Mouse (Mus musculus) heart, adult 11 months (tissue): ENCODE data around the gene Efhd2.

ENCODE experiments used
- DNase-seq: peaks from one replicate; pipeline ENCODE4 v3.0.0; 2022

Gene Efhd2

GRCm38 (mm10) chr4:141879074-141879473 is 4.4 kb upstream of the Efhd2 start:
- DNase-seq, result no peak

GRCm38 (mm10) chr4:141878621-141879020 is 3.9 kb upstream of the Efhd2 start:
- no peak for DNase-seq

- DNase-seq, result no peak
Observed at GRCm38 (mm10) chr4:141875481-141876108, 875 bp upstream of the Efhd2 start.

- peak; percentile 94 for DNase-seq
Observed at GRCm38 (mm10) chr4:141874111-141874600, 564 bp downstream of the Efhd2 start.

GRCm38 (mm10) chr4:141872977-141873376 is 1.7 kb downstream of the Efhd2 start:
- peak; percentile 98 for DNase-seq

GRCm38 (mm10) chr4:141871909-141872308 is 2.8 kb downstream of the Efhd2 start:
- peak; percentile 98 for DNase-seq

- DNase-seq, result peak; percentile 95
Observed at GRCm38 (mm10) chr4:141871333-141871725, 3.4 kb downstream of the Efhd2 start.

- peak; percentile 99 for DNase-seq
Observed at GRCm38 (mm10) chr4:141870666-141871332, 3.9 kb downstream of the Efhd2 start.

GRCm38 (mm10) chr4:141869436-141870215 is 5.1 kb downstream of the Efhd2 start:
- DNase-seq, result peak; percentile 94

- DNase-seq, result peak; percentile 94
Observed at GRCm38 (mm10) chr4:141868051-141868450, 6.7 kb downstream of the Efhd2 start.

GRCm38 (mm10) chr4:141867498-141867897 is 7.2 kb downstream of the Efhd2 start:
- DNase-seq, result peak; percentile 97

- peak; percentile 94 for DNase-seq
Observed at GRCm38 (mm10) chr4:141866933-141867490, 7.7 kb downstream of the Efhd2 start.

GRCm38 (mm10) chr4:141865600-141865999 is 9.1 kb downstream of the Efhd2 start:
- DNase-seq, result peak; percentile 93

GRCm38 (mm10) chr4:141865006-141865405 is 9.7 kb downstream of the Efhd2 start:
- DNase-seq, result peak; percentile 95

GRCm38 (mm10) chr4:141864506-141864905 is 10.2 kb downstream of the Efhd2 start:
- peak; percentile 87 for DNase-seq

- DNase-seq, result peak; percentile 91
Observed at GRCm38 (mm10) chr4:141863726-141864280, 10.9 kb downstream of the Efhd2 start.

- peak; percentile 94 for DNase-seq
Observed at GRCm38 (mm10) chr4:141862867-141863266, 11.9 kb downstream of the Efhd2 start.

GRCm38 (mm10) chr4:141861591-141862295 is 13.0 kb downstream of the Efhd2 start:
- DNase-seq, result peak; percentile 89

GRCm38 (mm10) chr4:141860246-141860841 is 14.4 kb downstream of the Efhd2 start:
- peak; percentile 94 for DNase-seq

GRCm38 (mm10) chr4:141859351-141859750 is 15.4 kb downstream of the Efhd2 start:
- DNase-seq, result peak; percentile 90

GRCm38 (mm10) chr4:141858501-141858900 is 16.2 kb downstream of the Efhd2 start:
- DNase-seq, result peak; percentile 98
